Mouse (Mus musculus) heart, embryonic 10.5 days (tissue): ENCODE measurements around the gene Phox2a. TPM values are rescaled to one million over a fixed set of nuclear protein-coding genes. Genes with fewer than 3 reads are reported as not detected.

Source experiments
- DNase-seq: peaks from one replicate; pipeline ENCODE4 v3.0.0-alpha.2; 2017; ENCODE audit warnings: low spot score
- H3K27ac ChIP-seq: fragments of 300-500 bp; sonication (generic); 2 replicates; pipeline ENCODE4 v1.5.1; 2016; ENCODE audit warnings: mild to moderate bottlenecking
- H3K27me3 ChIP-seq: fragments of 300-500 bp; sonication (generic); 2 replicates; pipeline ENCODE4 v1.6.1; 2016; ENCODE audit warnings: mild to moderate bottlenecking; ENCODE audit not compliant: poor library complexity, insufficient read depth, severe bottlenecking
- H3K36me3 ChIP-seq: fragments of 300-500 bp; sonication (generic); 2 replicates; pipeline ENCODE4 v1.6.1; 2016; ENCODE audit warnings: mild to moderate bottlenecking, moderate library complexity
- H3K4me1 ChIP-seq: fragments of 300-500 bp; sonication (generic); 2 replicates; pipeline ENCODE4 v1.6.1; 2016; ENCODE audit warnings: mild to moderate bottlenecking
- H3K4me3 ChIP-seq: fragments of 300-500 bp; sonication (generic); 2 replicates; pipeline ENCODE4 v1.5.1; 2016; ENCODE audit warnings: mild to moderate bottlenecking, moderate library complexity
- H3K9me3 ChIP-seq: fragments of 300-500 bp; sonication (generic); 2 replicates; pipeline ENCODE4 v1.6.1; 2016; ENCODE audit warnings: mild to moderate bottlenecking, moderate library complexity
- WGBS: fragments of 180-500 bp; shearing (Covaris S2); methylation state at CpG from one replicate; pipeline ENCODE4 v1.1.7; 2016; 5-methylcytosine and 5-hydroxymethylcytosine counted together
- polyA plus RNA-seq: library from polyadenylated mRNA; unstranded; fragments of >200 nt; fragmentation: Nextera tagmentation; extraction: Ambion mirVana; gene quantifications from 2 replicates; pipeline ENCODE4 v1.2.1, GENCODE M21; 2016

Gene Phox2a
- polyA plus RNA-seq: 0.15 and 0.36 TPM in 2 replicates

DNA sequence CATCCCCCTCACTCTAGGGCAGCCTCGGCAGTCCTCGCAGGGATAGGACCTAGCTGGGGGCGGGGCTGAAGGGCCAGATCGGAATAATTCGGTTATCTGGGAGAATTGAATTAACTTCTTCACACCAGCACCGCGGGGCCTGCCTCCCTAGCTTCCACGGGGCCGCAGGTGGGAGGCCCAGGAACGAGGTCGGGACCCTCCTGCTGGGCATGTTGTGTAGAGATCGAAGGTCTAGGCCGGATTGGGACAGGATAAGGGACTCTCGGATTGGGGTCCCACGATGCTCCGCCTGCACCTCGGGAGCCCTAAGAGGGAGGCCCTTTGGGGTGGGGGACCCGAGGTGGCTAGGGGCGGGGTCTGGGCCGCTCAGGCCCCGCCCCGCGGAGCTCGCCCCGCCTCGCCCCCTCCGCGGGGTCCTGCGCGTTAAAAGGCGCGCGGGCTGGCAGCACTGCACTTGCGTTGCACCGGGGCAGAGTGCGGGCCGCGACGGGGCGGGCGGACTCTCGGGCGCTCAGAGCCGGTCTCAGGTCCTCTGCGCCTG is at the start of gene Phox2a:
Phox2a (plus strand) TSS at position 453 of the 541 bp plus-strand sequence.
- DNase-seq: no peak
- H3K36me3 ChIP-seq: no peaks in the 10 kb centered on the region
- WGBS: under 1% methylated on average over 43 of the region's 45 CpGs
- H3K4me3 ChIP-seq: peak within 1 kb of the TSS; percentile 53
- peaks cover 72% of the 10 kb centered on the region for H3K27me3 ChIP-seq
- H3K4me1 ChIP-seq: peaks cover 37% of the 10 kb centered on the region
- no peaks in the 10 kb centered on the region for H3K9me3 ChIP-seq
- no peak within 1 kb of the TSS; the same call in 1 of the 2 replicates for H3K27ac ChIP-seq

DNA sequence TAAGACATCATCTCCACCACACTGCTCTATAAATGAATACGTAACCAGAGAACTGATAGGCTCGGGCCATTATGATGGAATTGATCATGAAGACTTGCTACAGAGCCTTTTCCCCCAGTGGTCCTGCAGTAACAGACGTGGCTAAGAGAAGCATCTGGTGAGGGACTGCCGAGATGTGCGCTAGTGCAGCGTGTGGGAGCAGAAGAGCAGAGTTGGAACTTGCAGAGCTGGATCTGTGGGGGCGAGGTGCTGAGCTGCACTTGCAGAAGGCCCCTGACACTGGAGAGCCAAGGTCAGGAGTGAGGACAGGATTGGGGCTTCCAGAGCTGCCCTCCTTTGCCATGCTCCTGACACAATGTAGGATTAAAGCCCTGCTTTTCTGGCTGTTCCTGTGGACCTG is 48.1 kb upstream of the Phox2a start:
- DNase-seq: no peak
- Histone ChIP-seq H3K4me1 (peaks cover 28% of the 10 kb centered on the region), H3K9me3 (no peaks in the 10 kb centered on the region), H3K4me3 (no peak overlapping the region), H3K36me3 (peaks cover 5% of the 10 kb centered on the region; the same call in 1 of the 2 replicates), H3K27ac (no peak overlapping the region), H3K27me3 (no peaks in the 10 kb centered on the region)
- WGBS: 73% methylated on average over 7 of the region's 7 CpGs

DNA sequence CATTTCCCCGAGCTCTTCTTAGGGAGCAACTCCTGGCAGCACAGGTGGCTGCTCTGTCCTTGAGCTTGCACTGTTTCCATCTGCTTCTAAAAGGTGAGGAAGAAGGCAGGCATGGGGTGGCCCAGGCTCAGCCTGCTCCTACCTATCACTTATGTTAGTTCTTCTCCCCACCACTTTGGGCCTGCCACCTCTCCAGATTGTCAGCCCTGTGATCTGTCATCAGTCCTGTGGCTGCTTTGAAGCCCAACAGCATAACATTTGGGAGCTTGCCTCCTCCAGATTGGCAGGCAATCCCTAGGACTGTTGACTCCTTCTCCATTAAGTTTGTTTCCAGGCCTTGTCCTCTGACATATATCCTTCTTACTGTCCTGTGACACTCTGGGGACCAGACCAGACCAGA is 46.5 kb upstream of the Phox2a start:
- Histone ChIP-seq H3K27ac (0 out of 2 replicates have a peak overlapping the region, but pooled peaks have one; percentile 12), H3K4me1 (peaks cover 28% of the 10 kb centered on the region), H3K27me3 (no peaks in the 10 kb centered on the region), H3K36me3 (no peaks in the 10 kb centered on the region; the same call in 1 of the 2 replicates), H3K9me3 (no peaks in the 10 kb centered on the region), H3K4me3 (no peak overlapping the region)
- 52% methylated on average over 1 of the region's 1 CpGs for WGBS
- DNase-seq: no peak

DNA sequence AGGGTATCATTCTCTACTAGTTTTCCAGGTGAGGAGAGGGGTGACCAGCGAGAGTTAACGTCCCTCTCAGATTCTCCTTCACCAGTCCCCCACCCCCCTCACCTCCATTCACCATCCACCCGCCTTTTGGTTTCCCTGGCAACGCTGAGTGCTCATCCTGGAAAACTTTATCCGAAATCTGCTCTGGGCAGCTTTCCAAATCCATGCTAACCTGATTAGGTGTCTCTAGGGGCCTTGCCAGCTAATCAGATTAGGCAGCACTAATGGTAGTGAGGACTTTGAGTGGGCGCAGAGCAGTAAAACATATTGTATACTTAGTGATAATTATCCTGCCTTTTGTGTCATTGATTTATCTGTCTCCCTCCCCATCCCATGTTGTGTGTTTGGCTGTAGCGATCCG is 45.4 kb upstream of the Phox2a start:
- Histone ChIP-seq H3K27ac (no peak overlapping the region), H3K36me3 (no peaks in the 10 kb centered on the region; the same call in 1 of the 2 replicates), H3K4me3 (no peak overlapping the region), H3K9me3 (no peaks in the 10 kb centered on the region), H3K4me1 (peaks cover 28% of the 10 kb centered on the region), H3K27me3 (no peaks in the 10 kb centered on the region)
- whole genome bisulfite sequencing: 66% methylated on average over 8 of the region's 8 CpGs
- DNase-seq: no peak

DNA sequence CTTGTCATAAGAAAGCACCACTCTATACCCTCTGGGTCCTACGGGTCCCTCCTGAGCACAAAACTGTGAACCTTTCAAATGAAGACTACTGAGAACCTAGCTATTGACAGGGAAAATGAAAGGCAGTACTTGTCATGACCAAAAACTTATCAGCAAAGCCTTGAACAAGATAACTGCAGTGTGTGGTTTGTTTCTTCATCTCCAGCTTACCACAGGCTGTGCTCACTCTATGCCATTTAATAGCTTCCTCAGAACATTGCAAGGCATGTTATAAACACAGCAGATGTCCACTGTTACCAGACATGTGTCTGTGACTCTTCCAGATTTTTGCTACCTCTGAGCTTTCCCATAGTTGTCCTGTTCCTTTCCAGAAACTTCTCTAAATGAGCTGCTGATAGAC is 41.1 kb upstream of the Phox2a start:
- Histone ChIP-seq H3K4me1 (peaks cover 7% of the 10 kb centered on the region; the same call in 1 of the 2 replicates), H3K27ac (no peak overlapping the region), H3K27me3 (no peaks in the 10 kb centered on the region), H3K36me3 (peaks cover 16% of the 10 kb centered on the region; the same call in 1 of the 2 replicates), H3K4me3 (no peak overlapping the region), H3K9me3 (no peaks in the 10 kb centered on the region)
- WGBS: 77% methylated on average over 1 of the region's 1 CpGs
- no peak for DNase-seq

DNA sequence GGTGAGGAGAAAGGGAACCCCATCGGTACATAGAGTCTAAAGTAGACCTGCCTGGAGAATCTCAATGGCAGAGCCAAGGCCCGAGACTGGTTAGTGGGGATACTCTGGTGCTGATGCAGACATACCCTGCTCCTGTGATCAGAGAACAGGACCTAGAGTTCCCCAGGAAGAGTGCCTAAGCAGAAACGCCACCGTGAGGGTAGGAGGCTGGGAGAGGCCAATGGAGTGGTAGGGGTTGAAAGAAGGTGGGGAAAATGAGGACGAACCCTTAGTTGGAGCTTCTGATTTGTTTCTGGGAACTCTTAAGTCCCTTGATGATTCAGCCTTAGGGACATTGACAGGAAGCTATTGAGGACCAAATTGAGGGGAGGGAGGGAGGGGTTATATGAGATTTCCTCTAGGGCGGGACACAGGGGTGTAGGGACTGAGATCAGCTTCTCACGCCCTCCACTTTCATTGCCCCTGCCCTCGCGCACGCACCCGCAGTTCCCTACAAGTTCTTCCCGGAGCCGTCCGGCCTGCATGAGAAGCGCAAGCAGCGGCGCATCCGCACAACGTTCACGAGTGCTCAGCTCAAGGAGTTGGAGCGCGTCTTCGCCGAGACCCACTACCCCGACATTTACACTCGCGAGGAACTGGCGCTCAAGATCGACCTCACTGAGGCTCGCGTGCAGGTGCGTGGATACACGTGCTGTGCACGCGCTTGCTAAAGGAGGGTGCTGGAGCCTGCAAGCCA is 2.4 kb downstream of the Phox2a start:
- WGBS: 1% methylated on average over 35 of the region's 35 CpGs
- peaks cover 24% of the 10 kb centered on the region for H3K36me3 ChIP-seq
- no peak for DNase-seq
- peaks cover 74% of the 10 kb centered on the region for H3K27me3 ChIP-seq
- H3K4me1 ChIP-seq: peaks cover 44% of the 10 kb centered on the region
- H3K4me3 ChIP-seq: peak overlapping the region; percentile 69
- peak overlapping the region; percentile 90 for H3K27ac ChIP-seq
- H3K9me3 ChIP-seq: no peaks in the 10 kb centered on the region

DNA sequence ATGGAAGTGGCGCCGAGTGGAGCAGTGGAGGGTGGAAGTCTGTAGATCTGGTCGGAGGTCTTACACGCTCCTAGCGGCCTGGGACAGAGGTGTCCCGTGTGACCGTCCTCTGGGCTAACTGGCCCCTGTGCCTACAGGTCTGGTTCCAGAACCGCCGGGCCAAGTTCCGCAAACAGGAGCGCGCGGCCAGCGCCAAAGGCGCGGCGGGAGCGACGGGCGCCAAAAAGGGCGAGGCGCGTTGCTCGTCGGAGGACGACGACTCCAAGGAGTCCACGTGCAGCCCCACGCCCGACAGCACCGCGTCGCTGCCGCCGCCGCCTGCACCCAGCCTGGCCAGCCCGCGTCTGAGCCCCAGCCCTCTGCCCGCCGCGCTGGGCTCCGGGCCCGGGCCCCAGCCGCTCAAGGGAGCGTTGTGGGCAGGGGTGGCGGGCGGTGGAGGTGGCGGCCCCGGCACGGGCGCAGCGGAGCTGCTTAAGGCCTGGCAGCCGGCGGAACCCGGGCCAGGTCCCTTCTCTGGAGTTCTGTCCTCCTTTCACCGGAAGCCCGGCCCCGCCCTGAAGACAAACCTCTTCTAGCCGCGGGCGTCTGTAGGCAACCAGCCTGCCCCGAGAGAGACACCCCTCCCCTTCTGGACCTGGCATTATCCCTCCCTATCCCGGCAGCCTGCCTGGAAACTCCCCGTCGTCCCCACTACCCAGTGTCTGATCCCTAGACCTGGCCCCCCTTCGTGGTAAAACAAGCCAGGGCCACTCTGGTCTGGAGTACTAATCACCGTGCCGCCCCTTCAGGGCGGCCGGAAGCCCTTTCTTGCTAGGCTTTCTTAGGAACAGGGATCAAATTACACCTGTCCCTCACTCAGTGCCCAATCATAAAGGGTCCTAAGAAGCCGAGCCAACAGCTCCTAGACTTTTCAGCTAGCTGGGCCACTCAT is 3.7 kb downstream of the Phox2a start:
- Histone ChIP-seq H3K4me3 (peak overlapping the region; percentile 69), H3K27ac (peak overlapping the region; percentile 90), H3K4me1 (peaks cover 44% of the 10 kb centered on the region), H3K36me3 (peaks cover 38% of the 10 kb centered on the region), H3K27me3 (peaks cover 61% of the 10 kb centered on the region), H3K9me3 (no peaks in the 10 kb centered on the region)
- peak; percentile 89 for DNase-seq
- WGBS: under 1% methylated on average over 71 of the region's 71 CpGs

DNA sequence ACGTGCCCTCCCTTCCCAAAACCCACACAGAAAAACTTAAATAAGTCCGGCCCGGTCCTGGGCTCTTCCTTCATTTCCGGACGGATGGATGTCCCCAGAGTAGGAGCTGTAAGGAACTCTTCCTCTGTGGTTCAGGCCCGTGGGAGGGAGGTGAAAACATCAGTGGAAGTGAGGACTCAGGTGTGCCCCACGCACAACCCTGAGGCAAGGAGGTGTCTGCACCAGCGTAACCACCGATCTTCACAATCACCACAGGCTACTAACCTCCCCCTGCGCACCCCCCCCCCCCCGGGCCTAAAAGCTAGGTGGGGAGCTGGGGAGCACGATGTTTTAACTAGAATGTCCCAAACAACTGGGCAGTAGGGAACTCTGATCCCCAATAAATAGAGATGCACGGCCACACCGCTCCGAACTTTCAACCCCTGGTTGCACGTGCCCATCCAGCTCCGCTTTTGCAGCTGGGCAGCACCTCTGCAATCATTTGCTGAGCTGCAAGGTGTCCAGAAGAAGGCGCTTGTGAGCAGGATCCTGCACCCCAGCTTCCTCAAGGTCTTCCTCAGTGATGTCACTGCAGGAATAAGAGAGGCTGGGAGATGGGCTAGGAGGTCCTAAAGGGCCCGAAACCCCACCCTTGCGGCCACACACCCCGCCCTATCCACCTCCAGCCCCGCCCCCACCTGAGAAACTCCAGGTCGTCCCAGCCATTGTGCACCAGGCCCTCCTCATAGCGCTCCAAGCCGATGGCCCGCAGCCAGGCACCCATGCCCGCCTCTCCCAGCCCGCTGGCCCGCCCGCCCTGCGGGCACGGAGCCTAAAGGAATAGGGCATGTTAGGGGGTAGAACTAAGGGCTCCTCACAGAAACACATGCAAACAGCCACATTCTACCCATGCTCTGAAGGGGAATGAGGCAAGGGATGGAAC is 5.0 kb downstream of the Phox2a start:
- Histone ChIP-seq H3K9me3 (no peaks in the 10 kb centered on the region), H3K27ac (no peak overlapping the region), H3K27me3 (peaks cover 48% of the 10 kb centered on the region), H3K4me3 (no peak overlapping the region), H3K4me1 (peaks cover 38% of the 10 kb centered on the region), H3K36me3 (peaks cover 51% of the 10 kb centered on the region)
- 37% methylated on average over 32 of the region's 32 CpGs for WGBS
- DNase-seq: no peak

DNA sequence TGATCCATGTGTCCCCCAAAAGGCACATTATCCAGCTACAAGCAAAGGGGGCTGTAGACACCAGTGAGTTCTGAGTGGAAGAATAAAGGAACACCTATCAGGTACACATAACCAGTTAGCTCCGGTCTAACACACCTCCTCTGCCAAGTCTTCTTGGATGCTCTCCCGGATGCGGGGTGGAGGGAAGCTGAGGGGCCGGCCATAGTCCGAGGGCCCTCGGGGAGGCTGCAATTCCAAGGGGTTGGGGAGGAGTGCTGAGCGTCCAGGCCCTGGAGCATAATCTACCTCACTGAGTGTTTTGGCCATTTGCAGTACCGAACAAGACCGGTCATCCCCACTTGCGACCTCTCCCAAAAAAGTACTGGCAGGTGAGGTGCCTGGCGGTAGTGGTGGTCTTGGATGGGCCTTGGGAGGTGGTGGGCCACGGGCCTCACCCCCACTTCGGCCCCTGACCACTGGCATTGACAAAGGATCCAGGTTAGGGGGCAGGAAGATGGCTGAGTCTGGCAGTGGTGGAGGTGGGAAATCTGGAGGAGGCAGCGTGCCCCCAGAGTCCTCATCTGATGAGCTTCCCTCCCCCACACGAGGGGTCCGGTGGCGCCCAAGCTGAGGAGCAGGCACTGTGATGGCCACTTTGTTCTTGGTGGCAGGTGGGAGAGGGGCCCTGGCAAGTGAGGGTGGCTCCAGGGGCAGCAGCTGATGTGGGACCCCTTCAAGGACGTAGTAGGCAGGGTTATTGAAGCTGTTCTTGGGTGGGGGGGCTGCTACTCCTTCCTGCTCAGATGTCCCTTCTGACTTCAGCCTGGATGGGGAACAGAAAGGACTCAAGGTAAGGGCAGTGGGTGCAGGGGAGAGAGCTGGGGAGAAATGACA is 5.9 kb downstream of the Phox2a start:
- WGBS: 86% methylated on average over 18 of the region's 18 CpGs
- H3K27me3 ChIP-seq: peaks cover 39% of the 10 kb centered on the region
- peaks cover 33% of the 10 kb centered on the region for H3K4me1 ChIP-seq
- no peak overlapping the region for H3K4me3 ChIP-seq
- no peak for DNase-seq
- H3K27ac ChIP-seq: peak overlapping the region; percentile 22; the same call in 1 of the 2 replicates
- H3K9me3 ChIP-seq: no peaks in the 10 kb centered on the region
- peaks cover 60% of the 10 kb centered on the region for H3K36me3 ChIP-seq

DNA sequence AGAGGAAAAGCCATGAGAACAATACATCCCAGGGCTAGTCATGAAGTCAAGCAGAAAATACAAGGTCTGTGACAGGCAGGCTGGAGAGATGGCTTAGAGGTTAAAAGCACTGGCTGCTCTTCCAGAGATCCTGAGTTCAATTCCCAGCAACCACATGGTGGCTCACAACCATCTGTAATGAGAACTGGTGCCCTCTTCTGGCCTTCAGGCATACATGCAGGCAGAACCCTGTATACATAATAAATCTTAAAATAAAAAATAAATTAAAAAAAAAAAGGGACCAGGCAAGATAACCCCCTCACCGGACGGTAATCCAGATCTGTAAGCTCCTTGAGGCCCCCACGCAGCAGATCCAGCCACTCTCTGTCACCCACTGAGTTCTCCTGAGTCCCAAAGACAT is 12.3 kb downstream of the Phox2a start:
- H3K4me3 ChIP-seq: no peak overlapping the region
- no peaks in the 10 kb centered on the region for H3K27me3 ChIP-seq
- 91% methylated on average over 3 of the region's 3 CpGs for WGBS
- H3K4me1 ChIP-seq: peaks cover 24% of the 10 kb centered on the region
- H3K27ac ChIP-seq: no peak overlapping the region
- no peak for DNase-seq
- peaks cover 90% of the 10 kb centered on the region for H3K36me3 ChIP-seq
- H3K9me3 ChIP-seq: no peaks in the 10 kb centered on the region

DNA sequence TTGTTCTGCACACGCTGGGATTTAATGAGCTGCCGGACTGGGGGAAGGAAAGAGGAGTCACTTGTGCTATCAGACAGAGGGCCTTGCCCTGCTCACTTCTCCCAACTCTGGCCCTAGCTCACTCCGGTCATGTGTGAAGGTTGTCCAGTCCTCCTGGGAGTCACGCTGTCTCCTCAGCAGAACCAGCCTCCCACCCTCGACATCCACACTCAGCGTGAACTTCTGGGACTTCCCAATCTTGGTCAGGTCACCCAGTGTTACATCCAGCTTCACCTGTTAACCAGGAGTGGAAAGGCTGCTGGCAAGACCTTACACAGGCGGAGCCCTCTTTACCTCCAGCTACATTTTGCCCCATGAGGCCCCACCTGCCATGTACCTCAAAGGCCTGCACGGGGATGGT is 13.3 kb downstream of the Phox2a start:
- Histone ChIP-seq H3K36me3 (peaks cover 79% of the 10 kb centered on the region), H3K4me3 (no peak overlapping the region), H3K27ac (no peak overlapping the region), H3K9me3 (no peaks in the 10 kb centered on the region), H3K4me1 (peaks cover 27% of the 10 kb centered on the region), H3K27me3 (no peaks in the 10 kb centered on the region)
- WGBS: 91% methylated on average over 8 of the region's 8 CpGs
- no peak for DNase-seq
